Mouse (Mus musculus) embryo, embryonic 11 days (tissue): ENCODE measurements around the gene Ddah1.
"Not testable (repeated sequence)": the region's sequence is repeated elsewhere in the genome, so short reads cannot be mapped to it uniquely, and the experiment has no call there.

Source experiments
- DNase-seq: peaks from one replicate; pipeline ENCODE4 v3.0.0-alpha.2; 2015

Ddah1 gene

GRCm38 (mm10) chr3:145874126-145874525, 115.7 kb downstream of the Ddah1 start:
- DNase-seq: no peak

GRCm38 (mm10) chr3:145876120-145876519, 117.6 kb downstream of the Ddah1 start:
- no peak for DNase-seq

GRCm38 (mm10) chr3:145878867-145879266, 120.4 kb downstream of the Ddah1 start:
- DNase-seq: not testable (repeated sequence)

GRCm38 (mm10) chr3:145880335-145880734, 121.9 kb downstream of the Ddah1 start:
- DNase-seq: no peak

- DNase-seq: no peak
Measured at GRCm38 (mm10) chr3:145882076-145882874, 123.8 kb downstream of the Ddah1 start.

- no peak for DNase-seq
Measured at GRCm38 (mm10) chr3:145883233-145883632, 124.8 kb downstream of the Ddah1 start.

- no peak for DNase-seq
Measured at GRCm38 (mm10) chr3:145885376-145885775, 126.9 kb downstream of the Ddah1 start.

- DNase-seq: no peak
Measured at GRCm38 (mm10) chr3:145885851-145886464, 127.5 kb downstream of the Ddah1 start.

- DNase-seq: no peak
Measured at GRCm38 (mm10) chr3:145887430-145887971, 129.0 kb downstream of the Ddah1 start.

- peak; percentile 73 for DNase-seq
Measured at GRCm38 (mm10) chr3:145890346-145891132, 132.1 kb downstream of the Ddah1 start.

- DNase-seq: no peak
Measured at GRCm38 (mm10) chr3:145892451-145892850, 134.0 kb downstream of the Ddah1 start.

- no peak for DNase-seq
Measured at GRCm38 (mm10) chr3:145894131-145894530, 135.7 kb downstream of the Ddah1 start.

GRCm38 (mm10) chr3:145897749-145898148, 139.3 kb downstream of the Ddah1 start:
- DNase-seq: no peak

- DNase-seq: no peak
Measured at GRCm38 (mm10) chr3:145899832-145900231, 141.4 kb downstream of the Ddah1 start.

GRCm38 (mm10) chr3:145903530-145903929, 145.1 kb downstream of the Ddah1 start:
- no peak for DNase-seq

- peak; percentile 84 for DNase-seq
Measured at GRCm38 (mm10) chr3:145904850-145905776, 146.6 kb downstream of the Ddah1 start.

GRCm38 (mm10) chr3:145906582-145906981, 148.1 kb downstream of the Ddah1 start:
- DNase-seq: no peak

- DNase-seq: no peak
Measured at GRCm38 (mm10) chr3:145912512-145912911, 154.0 kb downstream of the Ddah1 start.

- no peak for DNase-seq
Measured at GRCm38 (mm10) chr3:145913263-145913662, 154.8 kb downstream of the Ddah1 start.

GRCm38 (mm10) chr3:145913942-145914341, 155.5 kb downstream of the Ddah1 start:
- not testable (repeated sequence) for DNase-seq

GRCm38 (mm10) chr3:145916374-145916773, 157.9 kb downstream of the Ddah1 start:
- DNase-seq: no peak

GRCm38 (mm10) chr3:145916826-145917225, 158.4 kb downstream of the Ddah1 start:
- DNase-seq: no peak
